Mouse (Mus musculus) urinary bladder, adult 18-20 months (tissue): ENCODE data around the gene Dock4.

Experiments
- DNase-seq, 2 experiments: peaks; one replicate each; pipeline ENCODE4 v3.0.0; 2022; ENCODE audit warnings: low spot score in 2 of 2, mixed read lengths in 2 of 2

Dock4 gene

GRCm38 (mm10) chr12:40746081-40746480 is 300.3 kb downstream of the Dock4 start:
- DNase-seq, result no peak

GRCm38 (mm10) chr12:40759281-40759680 is 313.5 kb downstream of the Dock4 start:
- DNase-seq, result no peak

- no peak for DNase-seq
Observed at GRCm38 (mm10) chr12:40767258-40767816, 321.6 kb downstream of the Dock4 start.

DNA sequence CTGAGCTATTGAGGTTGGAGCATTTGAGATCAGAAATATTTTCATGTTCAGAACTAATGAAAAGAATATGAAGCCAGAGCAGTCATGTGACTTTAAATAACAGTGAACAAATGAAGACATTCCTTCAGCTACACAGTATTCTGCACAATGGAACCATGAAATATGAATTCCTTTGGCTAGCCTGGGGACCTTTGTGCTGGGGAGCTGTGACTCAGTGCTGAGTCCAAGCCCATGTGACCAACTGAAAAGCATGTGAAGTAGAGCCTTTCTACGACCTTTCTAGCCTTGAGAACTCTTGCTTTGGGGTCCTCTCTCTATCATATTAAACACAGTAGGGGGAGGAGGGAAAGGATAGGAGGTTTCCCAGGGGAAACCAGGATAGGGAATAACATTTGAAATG is 327.3 kb downstream of the Dock4 start:
- no peak for DNase-seq

DNA sequence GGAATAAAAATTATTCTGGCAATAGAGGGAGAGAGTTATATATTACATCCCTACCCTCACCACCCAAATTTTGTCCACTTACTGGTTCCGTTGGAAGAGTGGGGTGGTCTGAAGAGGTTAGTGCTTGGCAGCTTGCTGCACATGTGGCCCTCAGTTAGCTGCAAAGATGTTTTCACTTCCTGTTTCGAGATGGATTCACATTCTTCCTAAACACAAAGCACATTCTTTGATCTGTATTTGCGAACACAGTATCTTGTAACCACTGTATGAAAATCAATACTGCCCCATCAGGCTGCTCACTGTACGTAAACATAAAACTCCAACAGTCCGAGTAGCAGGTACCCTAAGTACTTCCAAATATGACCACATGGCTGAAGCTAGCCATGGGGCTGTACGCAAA is 335.8 kb downstream of the Dock4 start:
- DNase-seq, result no peak

GRCm38 (mm10) chr12:40788621-40789111 is 342.9 kb downstream of the Dock4 start:
- no peak for DNase-seq

DNA sequence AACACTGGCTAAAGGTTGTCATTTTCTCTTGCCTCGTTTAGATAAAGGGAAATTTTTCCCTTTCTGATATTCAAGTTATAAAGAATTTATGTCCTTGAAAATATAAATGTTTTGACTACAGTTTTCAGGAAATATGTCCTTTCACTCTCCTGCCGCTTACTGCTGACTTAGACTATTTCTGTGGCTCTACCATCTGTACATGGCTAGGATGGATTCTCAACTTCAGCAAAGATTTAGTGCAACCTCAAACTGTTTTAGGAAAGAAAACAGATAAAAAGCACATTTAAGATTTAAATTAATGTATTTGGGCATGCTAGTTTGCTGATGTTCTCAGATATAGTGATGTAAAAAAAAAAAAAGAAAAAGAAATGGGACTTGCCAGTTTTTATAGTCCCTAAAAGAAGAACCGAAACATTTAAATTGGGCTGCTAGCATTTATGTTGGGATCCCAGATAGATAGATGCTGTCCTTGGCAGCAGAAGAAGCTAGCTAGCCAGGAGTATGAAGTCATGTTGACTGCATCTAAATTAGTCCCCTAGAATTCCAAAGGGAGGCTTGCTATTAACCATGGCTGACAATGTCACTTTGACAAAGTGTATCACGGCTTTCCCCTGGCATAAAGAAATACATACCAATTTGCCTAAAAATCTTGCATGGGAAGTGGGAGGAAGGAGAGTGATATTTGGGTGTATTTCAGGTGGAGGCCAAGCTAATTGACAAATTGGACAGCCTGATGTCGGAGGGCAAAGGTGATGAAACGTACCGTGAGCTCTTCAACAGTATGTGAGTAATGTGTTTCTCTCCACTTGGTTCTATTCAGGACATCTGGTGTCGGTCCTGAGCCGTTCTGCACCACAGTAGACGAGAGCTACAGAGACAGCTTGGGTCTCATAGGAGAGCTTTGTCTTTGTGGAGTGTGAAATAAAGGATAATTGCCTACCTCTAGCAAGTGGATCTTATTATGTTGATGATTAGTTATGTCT is 343.9 kb downstream of the Dock4 start:
- no peak for DNase-seq

DNA sequence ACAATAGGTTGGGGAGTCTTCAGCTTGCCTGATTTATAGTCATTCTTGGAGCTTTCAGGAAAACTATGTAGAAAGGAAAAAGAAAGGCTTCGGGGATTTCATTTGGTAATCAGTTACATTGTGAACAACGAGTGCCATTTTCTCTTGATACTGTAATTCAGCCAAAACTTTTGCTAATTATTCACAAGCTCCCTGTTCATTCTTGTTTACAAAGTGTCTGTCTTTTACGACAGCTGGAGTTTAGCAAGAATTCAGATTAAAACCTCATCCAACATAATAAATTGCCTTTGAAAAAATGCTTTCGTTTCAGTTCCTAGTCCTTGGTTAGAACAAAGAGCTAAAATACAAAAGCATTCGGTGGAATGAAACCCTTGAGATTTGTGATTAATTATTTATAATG is 345.5 kb downstream of the Dock4 start:
- no peak for DNase-seq

DNA sequence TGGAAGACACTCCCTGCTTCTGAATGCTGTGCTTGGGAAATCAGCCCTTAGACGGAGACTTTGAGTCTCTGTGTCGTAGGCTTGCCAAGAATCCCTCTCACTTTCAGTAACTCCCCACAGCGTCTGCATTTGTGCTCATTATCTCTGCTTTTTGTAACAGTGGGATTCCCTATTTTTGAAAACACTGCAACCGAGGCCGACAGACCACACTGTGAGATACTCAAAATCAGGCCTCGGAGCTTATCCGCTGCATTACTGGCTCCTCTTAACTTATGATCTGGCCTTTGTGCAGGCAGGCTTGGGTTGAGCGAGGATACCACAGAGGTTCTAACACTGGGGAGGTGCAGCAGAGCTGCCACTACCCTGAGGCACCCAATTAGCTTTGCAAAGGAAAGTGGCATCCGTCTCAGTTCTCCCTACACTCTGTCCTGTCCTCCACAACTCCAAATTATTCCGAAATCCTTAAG is 346.5 kb downstream of the Dock4 start:
- no peak for DNase-seq

GRCm38 (mm10) chr12:40794066-40794465 is 348.3 kb downstream of the Dock4 start:
- DNase-seq, result no peak

GRCm38 (mm10) chr12:40794756-40795155 is 349.0 kb downstream of the Dock4 start:
- DNase-seq, result no peak

DNA sequence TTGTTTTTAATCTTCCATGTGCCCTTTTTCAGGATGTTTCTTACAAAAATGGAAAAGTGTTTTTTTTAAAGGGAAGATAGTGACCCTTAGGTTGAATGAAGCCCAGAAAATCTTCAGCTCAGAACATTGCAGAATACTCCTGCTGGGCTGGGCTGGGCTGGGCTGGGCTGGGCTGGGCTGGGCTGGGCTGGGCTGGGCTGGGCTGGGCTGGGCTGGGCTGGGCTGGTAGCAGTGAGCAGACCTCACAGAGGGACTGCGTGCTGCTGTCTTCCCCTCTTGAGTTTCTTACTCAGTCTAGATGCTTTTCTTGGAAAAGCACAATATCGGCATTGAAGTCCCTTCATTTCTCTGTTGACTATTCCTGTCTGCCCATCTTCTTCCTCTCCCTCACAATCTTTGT is 350.0 kb downstream of the Dock4 start:
- DNase-seq, result no peak

DNA sequence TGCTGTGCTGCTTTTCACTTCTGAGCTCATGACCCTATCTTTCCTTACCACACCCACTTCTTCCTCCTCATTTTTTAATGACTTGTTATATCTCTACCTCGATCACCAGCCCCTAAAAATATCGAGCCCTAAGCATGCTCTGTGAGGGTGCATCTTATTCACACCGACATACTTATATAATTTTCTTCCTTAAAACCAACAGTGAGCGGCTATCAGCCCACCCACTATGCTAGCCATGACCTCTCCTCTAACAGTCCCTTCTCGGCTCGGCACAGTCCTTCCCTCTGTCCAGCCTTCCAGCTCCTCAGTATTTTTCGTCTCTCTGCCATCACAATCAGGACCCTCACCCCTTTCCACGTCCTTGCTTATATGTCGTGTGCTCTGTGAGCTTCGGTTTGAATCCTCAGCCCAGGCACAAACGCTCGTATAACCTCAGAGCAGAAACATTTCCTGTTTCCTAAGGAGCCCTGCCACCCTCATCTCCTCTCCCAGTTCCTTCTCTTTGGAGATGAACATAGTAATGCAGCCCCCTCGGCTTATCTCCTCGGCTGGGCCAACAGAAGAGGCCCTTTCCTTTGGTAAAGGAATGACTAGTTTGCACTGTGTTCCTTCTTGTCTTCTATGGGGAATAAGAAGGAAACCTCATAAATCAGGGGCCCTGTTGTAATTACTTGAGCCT is 351.2 kb downstream of the Dock4 start:
- no peak for DNase-seq

- DNase-seq, result no peak
Observed at GRCm38 (mm10) chr12:40797561-40798343, 352.0 kb downstream of the Dock4 start.

DNA sequence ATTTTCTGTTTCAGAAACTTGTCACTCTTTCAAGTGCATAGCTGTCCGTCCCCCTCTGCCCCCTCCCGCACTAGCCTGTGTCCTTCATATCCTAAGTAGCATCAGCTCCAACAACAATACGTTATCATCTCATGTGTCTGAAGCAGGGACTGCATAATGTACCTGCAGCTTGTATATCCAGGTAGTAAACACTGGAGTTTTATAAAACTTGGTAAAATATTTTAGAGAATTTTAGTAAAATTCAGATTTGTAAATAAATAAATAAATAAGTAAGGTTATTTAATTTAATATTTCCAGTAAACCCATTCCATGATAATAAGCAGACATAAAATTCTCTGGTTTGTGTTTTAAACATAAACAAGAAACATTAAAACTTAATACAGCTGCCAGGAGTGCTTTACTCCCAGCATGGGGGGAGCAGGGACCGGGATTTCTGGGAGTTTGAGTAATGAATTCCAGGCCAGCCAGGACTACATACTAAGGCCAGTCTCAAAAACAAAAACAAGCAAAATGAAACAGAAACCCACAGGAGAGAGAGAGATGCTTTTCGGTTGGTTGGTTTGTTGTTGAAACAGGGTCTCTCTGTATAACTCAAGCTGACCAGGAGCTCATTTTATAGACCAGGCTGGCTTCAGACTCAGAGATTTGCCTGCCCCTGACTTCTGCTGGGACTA is 352.7 kb downstream of the Dock4 start:
- DNase-seq, result no peak

GRCm38 (mm10) chr12:40801456-40801855 is 355.7 kb downstream of the Dock4 start:
- DNase-seq, result no peak

DNA sequence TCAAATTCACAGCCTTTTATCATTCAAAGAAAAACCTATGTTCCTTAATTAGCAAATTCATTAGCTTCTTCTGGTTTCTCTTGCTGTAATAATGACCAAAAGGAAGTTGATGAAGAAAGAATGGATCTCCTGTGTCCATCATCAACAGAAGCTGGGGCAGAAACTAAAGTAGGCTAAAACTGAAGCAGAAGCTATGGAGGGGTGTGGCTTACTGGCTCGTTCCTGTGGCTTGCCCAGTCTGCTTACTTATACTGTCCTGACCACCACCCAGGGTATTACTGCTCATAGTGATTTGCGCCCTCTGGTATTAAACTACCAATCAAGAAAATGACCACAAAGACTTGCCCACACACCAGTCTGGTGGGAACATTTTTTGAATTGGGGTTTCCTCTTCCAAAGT is 359.5 kb downstream of the Dock4 start:
- DNase-seq, result no peak

- DNase-seq, result no peak
Observed at GRCm38 (mm10) chr12:40807916-40808315, 362.2 kb downstream of the Dock4 start.

DNA sequence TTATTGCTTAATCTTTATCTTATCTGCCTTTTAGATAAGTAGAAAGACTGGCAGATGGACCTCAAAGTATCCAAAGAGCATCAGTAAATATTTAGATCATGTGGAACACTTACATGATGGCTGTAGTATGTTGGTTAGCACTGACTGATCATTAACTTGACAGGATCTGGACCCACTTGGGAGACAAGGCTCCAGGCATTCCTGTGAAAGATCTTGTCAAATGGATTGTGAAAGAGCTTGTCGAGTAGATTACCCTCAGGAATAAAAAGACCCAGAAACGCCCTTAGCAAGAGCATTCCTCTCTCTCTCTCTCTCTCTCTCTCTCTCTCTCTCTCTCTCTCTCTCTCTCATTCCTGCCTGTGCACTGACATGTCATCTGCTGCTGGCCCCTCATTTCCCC is 367.7 kb downstream of the Dock4 start:
- no peak for DNase-seq

- DNase-seq, result no peak
Observed at GRCm38 (mm10) chr12:40814659-40815363, 369.1 kb downstream of the Dock4 start.
